Comparison of ENCODE assay signal across 17 mouse cellular contexts in genomic region chr10:21918750-21919145, GRCm38 (mm10).
"Had no signal": no experiment of that assay in that cellular context is flagged by ENCODE, and none has a peak within 500 bp of the region (broad histone marks: within the 10 kb centered on the region; RNA-seq: fewer than 3 reads in every experiment).

No protein-coding gene starts in this region.

- H3K27ac ChIP-seq: layer of hippocampus, adult 2 months; liver, embryonic 13.5 days; midbrain, embryonic 10.5 days; midbrain, embryonic 13.5 days; neural tube, embryonic 13.5 days; stomach, postnatal 0 days had no signal

- ATAC-seq: lung, postnatal 0 days; midbrain, embryonic 13.5 days; midbrain, embryonic 16.5 days had no signal

- H3K36me3 ChIP-seq: liver, embryonic 13.5 days; midbrain, embryonic 10.5 days; midbrain, embryonic 13.5 days; neural tube, embryonic 13.5 days had no signal

- DNase-seq: kidney, adult 9 months; kidney, postnatal 14 days; layer of hippocampus, adult 9-11 months; liver, embryonic 13.5 days; lung, embryonic 14.5 days; lung, postnatal 36 days; thymus, adult 2 months; thymus, postnatal 25 days had no signal

- H3K4me3 ChIP-seq: layer of hippocampus, adult 2 months; liver, embryonic 13.5 days; megakaryocyte, embryonic 14.5 days; midbrain, embryonic 10.5 days; midbrain, embryonic 13.5 days; myocyte; neural tube, embryonic 13.5 days had no signal

- H3K9me3 ChIP-seq: liver, embryonic 13.5 days; megakaryocyte, embryonic 14.5 days; midbrain, embryonic 10.5 days; midbrain, embryonic 13.5 days; neural tube, embryonic 13.5 days had no signal

- H3K4me1 ChIP-seq: liver, embryonic 13.5 days; megakaryocyte, embryonic 14.5 days had no signal

- H3K9ac ChIP-seq: liver, embryonic 13.5 days; lung, embryonic 14.5 days; midbrain, embryonic 13.5 days; neural tube, embryonic 13.5 days had no signal

- H3K4me2 ChIP-seq: liver, embryonic 13.5 days; lung, embryonic 14.5 days; midbrain, embryonic 13.5 days; neural tube, embryonic 13.5 days had no signal

- H3K27me3 ChIP-seq: liver, embryonic 13.5 days; megakaryocyte, embryonic 14.5 days; midbrain, embryonic 13.5 days; neural tube, embryonic 13.5 days had no signal
